Mouse (Mus musculus): ENCODE measurements at regions not wholly inside any gene's neighbourhood (a gene's known extent, or its start where the extent isn't known, plus 50 kb on each side); places are given as distances from the start of the nearest gene placed in this dataset.

GRCm38 (mm10) chr3:40102698-40103097, 428.4 kb upstream of the Intu start:
- intact Hi-C loops (cut with DNase I): no loop called here
- DNase-seq (ENCODE audit: low spot score): no peak

DNA sequence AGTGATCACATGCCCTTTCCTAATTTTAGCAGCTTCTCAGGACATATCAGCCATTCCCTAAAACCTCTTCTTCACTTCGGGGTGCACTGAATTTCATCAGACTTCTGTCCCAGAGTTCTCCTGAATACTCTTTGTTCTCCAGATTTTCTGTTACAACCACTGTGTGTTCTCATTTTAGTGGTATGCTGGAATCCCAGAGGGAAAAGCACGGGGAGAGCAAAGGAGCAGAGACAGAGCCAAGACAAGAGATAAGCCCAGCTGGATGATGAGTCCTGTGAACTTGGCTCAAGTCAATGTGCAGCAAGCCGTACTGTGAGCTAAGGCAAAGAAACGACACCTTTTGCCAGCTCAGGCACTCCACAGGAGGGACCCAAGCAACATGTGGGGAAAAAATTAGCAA, 416.3 kb upstream of the Intu start:
- DNase-seq (ENCODE audit: low spot score): peak; percentile 17
- intact Hi-C loops (cut with DNase I): no loop called here

DNA sequence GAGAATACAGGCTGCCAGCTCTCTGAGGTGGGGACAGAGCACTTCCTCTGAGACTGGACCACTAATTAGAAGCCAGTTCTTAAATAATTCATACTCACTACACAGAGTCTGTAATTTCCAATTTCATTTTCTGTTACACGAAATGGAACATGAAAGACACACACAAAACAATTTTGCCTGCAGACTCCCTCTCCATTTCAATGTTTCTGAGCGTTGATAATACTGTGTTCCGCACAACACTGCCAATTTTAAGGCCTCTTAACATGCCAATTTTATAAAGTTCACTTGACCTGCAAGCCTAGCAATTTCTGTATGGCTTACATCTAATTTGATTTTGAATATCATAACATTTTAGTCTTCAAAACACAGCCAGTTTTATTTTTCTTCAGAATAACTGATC, 412.5 kb upstream of the Intu start:
- intact Hi-C loops (cut with DNase I): no loop called here
- no peak for DNase-seq (ENCODE audit: low spot score)

DNA sequence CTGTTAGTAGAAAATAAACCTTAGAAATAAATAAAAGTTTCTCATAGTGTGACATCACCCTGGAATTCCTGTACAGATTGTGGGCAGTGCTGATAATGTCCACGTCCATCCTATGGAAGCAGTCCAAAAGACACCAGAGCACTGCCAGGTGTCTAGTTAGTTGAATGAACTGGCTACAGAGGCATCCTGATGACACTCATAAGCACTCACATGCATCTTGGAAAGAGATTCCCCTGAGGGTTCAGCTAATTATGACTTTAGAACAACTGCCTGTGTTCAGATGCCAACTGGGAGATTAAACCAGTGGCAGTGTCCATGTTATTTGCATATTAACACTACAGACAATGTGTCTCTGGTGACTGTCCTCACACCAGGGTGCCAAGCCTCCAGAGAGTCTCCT, 411.6 kb upstream of the Intu start:
- DNase-seq (ENCODE audit: low spot score): no peak
- intact Hi-C loops (cut with DNase I): no loop called here

- intact Hi-C loops (cut with DNase I): no loop called here
- DNase-seq (ENCODE audit: low spot score): no peak
These were observed 410.7 kb upstream of the Intu start for GRCm38 (mm10) chr3:40120298-40120875.

GRCm38 (mm10) chr3:40123558-40124236, 407.4 kb upstream of the Intu start:
- intact Hi-C loops (cut with DNase I): no loop called here

DNA sequence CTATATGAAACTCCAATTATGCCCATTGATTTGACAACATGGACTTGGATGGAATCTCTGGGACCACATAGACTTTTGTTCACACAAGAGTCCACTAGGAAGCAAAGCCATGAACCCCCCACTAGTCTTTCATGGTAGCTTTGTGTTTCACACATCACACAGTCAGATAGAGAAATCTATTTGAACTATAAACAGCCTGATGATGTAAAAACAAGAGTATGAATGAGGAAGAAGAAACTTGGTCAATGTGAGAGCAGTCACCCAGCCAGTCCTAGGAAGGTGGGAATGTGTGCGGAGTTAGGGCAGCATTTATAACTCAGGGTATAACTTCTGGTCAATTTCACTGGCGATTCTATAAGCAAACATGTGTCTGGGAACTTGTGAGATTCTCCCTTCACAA, 404.2 kb upstream of the Intu start:
- intact Hi-C loops (cut with DNase I): no loop called here
- DNase-seq (ENCODE audit: low spot score): no peak

More at GRCm38 (mm10) chr3:40123558-40124236, 407.4 kb upstream of the Intu start:
- no peak for DNase-seq (ENCODE audit: low spot score)

GRCm38 (mm10) chr3:40130858-40131584, 400.1 kb upstream of the Intu start:
- intact Hi-C loops (cut with DNase I): no loop called here
- DNase-seq (ENCODE audit: low spot score): no peak

GRCm38 (mm10) chr3:40138671-40139070, 392.4 kb upstream of the Intu start:
- no peak for DNase-seq (ENCODE audit: low spot score)
- intact Hi-C loops (cut with DNase I): no loop called here

- intact Hi-C loops (cut with DNase I): no loop called here
- DNase-seq (ENCODE audit: low spot score): no peak
These were observed 388.9 kb upstream of the Intu start for GRCm38 (mm10) chr3:40142229-40142628.

DNA sequence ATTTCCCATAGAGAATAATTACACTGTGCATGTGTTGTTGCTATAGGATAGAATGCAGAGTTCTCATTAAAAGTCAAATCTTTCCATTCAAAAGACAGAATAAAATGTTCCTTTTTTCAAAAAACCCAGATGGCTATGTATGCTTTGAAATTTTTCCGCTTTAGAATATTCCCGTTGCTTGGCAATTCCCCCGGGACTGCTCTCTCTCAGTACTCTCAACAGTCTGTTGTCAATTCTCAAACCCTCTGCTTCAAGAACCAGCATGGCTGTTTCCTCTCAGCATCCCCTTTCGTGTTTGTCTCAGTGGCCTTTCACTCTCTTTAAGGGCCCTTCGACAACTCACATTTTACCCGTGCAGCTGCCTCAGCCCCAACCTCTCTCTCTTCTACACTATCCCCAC, 372.5 kb upstream of the Intu start:
- DNase-seq (ENCODE audit: low spot score): no peak
- intact Hi-C loops (cut with DNase I): no loop called here

- DNase-seq (ENCODE audit: low spot score): no peak
- intact Hi-C loops (cut with DNase I): no loop called here
These were observed 371.4 kb upstream of the Intu start for GRCm38 (mm10) chr3:40159591-40160145.

DNA sequence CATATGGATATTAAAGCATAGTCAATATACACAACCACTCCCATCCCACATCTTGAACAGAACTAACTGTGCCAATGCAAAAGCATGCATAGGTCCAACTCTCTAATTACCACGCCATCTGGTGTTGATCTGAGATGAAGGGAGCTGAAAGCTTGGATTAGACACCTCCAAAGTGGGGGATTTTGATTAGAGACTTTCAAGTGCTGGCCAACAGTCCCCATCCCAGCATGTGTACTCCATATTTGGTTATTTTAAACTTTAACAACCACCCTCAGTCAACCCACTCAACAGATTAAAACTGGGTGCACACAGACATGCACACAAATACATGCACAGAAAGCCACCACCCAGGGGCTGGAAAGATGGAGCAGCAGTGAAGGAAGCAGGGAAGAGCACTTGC, 366.9 kb upstream of the Intu start:
- intact Hi-C loops (cut with DNase I): no loop called here
- DNase-seq (ENCODE audit: low spot score): no peak

GRCm38 (mm10) chr3:40167970-40168626, 363.0 kb upstream of the Intu start:
- intact Hi-C loops (cut with DNase I): no loop called here

GRCm38 (mm10) chr3:40169590-40169989, 361.5 kb upstream of the Intu start:
- no peak for DNase-seq (ENCODE audit: low spot score)
- intact Hi-C loops (cut with DNase I): no loop called here

More at GRCm38 (mm10) chr3:40167970-40168626, 363.0 kb upstream of the Intu start:
- no peak for DNase-seq (ENCODE audit: low spot score)

DNA sequence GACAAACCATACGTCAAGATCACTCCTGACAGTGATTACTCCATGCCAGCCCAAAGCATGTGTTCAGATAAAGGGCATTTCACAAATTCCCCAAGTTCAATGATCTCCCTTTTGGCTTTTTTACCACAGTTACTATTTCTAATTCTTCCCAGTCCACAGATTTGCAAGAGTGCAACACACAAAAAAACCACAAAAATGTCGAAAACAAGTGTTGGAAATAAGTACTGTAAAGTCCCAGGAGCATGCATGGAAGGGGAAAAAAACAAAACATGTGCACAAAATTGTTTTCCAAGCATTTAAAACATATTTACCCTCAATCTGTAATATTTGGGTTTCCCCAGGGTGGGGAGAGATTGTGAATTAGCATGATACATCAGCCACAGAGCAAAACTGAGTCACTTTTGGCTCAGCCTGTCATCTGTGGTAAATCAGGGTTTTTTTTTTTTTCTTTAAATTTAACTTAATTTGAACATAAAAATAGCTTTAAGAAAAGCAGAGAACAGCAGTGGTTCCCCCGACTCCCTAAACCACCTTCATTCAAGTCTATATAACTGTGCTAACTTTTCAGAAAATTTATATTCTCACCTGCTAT, 351.3 kb upstream of the Intu start:
- intact Hi-C loops (cut with DNase I): no loop called here
- no peak for DNase-seq (ENCODE audit: low spot score)

DNA sequence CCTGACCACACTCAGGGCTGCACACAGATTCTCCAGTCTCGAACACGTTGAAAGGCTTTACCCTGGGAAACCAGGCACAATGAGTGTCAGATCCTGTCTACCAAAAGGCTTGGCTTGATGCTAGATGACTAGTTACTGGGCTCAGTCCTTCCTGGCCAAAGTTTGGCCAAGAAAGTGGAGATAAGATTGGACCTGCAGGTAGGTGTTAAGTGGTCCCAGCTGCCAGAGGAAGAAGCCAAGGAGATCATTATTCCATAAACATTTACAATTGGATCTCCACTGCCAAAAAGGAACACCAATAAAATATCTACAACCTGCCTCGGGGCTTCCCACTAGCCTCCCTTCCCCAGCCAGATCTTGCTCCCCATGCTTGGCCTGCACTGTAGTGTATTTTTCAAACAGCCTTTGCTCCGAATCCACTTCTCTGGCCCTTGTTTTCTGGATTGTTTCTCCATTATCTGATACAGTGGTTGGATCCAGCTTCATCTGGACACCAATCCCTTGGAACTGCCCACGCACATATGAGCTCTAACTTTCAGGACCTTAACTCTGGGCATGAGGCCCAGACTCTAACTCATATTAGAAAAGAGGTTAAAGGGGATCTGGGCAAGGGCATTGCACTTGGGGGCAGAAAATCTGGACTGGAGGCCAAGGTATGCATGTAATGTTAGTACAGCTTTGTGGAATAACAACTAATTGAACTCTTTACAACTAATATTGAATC, 345.3 kb upstream of the Intu start:
- intact Hi-C loops (cut with DNase I): no loop called here

GRCm38 (mm10) chr3:40189529-40189928, 341.6 kb upstream of the Intu start:
- no peak for DNase-seq (ENCODE audit: low spot score)
- intact Hi-C loops (cut with DNase I): no loop called here

More for the DNA sequence above, 345.3 kb upstream of the Intu start:
- no peak for DNase-seq (ENCODE audit: low spot score)

GRCm38 (mm10) chr3:40190024-40190423, 341.1 kb upstream of the Intu start:
- DNase-seq (ENCODE audit: low spot score): no peak
- intact Hi-C loops (cut with DNase I): no loop called here

DNA sequence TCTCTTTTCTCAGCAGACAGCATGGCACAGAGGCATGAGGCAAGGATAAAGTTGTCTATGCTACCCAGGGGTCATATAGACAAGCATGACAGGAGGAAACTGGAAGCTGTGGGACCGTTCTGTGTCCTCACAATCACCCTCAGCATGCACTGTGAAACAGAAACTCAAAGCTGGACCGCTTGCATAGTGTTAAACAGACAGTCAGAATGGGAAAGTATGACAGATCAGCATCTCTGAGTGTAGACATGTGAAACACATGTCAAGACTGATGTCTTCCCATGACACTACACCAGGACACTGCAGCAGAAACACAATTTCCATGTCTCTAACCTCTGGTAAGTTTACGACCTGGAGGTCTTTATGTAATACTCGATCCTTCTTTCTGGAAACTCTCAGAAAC, 330.9 kb upstream of the Intu start:
- intact Hi-C loops (cut with DNase I): no loop called here
- no peak for DNase-seq (ENCODE audit: low spot score)
